Mouse (Mus musculus): ENCODE data around the gene Thrsp.

DNA sequence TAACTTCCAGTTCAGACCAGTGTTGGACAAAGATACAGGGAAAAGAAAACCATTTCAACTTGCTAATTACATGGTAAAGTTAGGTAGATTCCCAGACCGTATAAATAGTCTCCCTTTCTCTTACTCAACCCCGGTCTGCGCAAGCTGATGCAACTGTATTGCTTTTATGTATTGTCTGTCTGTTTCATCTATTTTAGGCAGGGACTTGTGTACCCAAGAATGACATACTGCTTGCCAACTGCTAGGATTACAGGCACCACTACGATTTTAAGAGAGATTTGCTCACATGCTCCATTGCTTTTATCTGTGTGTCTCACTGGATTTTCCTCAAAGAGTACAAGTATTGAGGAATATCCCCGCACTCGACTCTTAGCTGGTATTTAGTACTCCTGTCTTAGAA, 18.6 kb downstream of the Thrsp start:
- TF ChIP-seq CTCF (IDR thresholded peaks at IDR 0.05; ENCODE audit: extremely low read depth, insufficient read depth, low read length): no peak
- no peak for TF ChIP-seq POLR2A (IDR thresholded peaks at IDR 0.05; ENCODE audit: extremely low read depth, insufficient read depth, low read length)

Data from cortical plate, adult 2 months (tissue).